Mouse (Mus musculus): Measurements from ENCODE around the gene Eif3g.

Eif3g gene

GRCm38 (mm10) chr9:20898511-20899073, at the start of gene Eif3g:
Gene Eif3g, minus strand, starts transcription at chr9:20898623.
- peak; percentile 75 to 89 for DNase-seq (ENCODE audit: low spot score in 2 of 2)

GRCm38 (mm10) chr9:20946066-20946880, 47.9 kb upstream of the Eif3g start:
- DNase-seq (ENCODE audit: low spot score in 2 of 2): no peak

- no peak for DNase-seq (ENCODE audit: low spot score in 2 of 2)
Measured at GRCm38 (mm10) chr9:20944697-20945370, 46.4 kb upstream of the Eif3g start.

- no peak for DNase-seq (ENCODE audit: low spot score in 2 of 2)
Measured at GRCm38 (mm10) chr9:20943911-20944310, 45.5 kb upstream of the Eif3g start.

DNA sequence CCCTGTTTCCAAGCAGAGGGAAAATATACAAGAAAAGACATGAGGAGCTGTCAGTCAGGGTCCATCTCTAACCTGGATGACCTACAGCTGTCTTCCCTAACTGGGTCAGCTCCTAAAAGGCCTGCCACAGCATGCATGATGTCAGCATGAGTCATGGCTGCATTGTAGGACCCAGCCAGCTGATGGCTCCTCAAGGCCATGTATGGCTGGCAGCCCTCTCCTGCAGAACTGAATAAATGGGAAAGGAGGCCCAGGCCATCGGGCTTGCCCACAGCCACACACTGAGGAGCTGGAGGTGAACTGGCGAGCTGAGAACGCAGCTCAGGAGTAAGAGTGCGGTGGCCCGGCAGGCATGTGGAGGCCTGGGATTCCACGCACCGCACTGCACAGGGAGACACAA, 45.0 kb upstream of the Eif3g start:
- DNase-seq (ENCODE audit: low spot score in 2 of 2): no peak

GRCm38 (mm10) chr9:20923258-20923657, 24.8 kb upstream of the Eif3g start:
- no peak for DNase-seq (ENCODE audit: low spot score in 2 of 2)

- peak; percentile 40 to 71 for DNase-seq (ENCODE audit: low spot score in 2 of 2)
Measured at GRCm38 (mm10) chr9:20916160-20916559, 17.7 kb upstream of the Eif3g start.

DNA sequence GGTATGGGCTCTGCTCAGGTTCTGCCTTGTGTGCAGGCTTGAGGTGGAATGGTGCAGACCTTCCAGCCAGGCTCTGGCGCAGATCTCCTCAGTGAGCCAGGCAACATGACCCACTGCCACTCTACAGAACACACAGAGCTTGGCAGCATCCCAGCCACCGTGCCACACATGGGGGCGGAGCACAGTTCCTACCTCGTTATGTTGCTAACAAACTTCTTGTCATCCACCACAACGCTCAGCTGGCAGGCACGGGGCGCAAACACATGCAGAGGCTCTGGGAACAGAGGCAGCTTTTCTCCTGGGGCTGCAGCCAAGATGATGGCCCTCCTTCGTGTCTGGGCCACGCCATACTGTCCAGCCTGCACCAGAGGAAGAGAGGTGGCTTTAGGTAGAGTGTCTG, 11.5 kb upstream of the Eif3g start:
- DNase-seq (ENCODE audit: low spot score in 2 of 2): no peak

DNA sequence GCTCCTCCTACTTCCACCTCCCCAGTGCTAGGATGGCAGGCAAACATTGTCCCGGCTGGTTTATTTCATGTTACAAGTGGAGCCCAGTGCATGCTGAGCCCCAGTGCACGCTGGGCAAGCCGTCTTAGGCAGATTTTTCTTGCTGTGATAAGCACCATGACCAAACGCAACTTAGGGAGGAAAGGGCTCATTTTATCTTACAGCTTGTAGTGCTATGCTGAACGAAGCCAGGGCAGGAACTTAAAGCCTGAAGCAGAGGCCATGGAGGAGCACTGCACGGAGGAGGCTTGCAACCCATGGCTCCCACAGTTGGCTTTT, 3.7 kb upstream of the Eif3g start:
- no peak for DNase-seq (ENCODE audit: low spot score in 2 of 2)

- peak; percentile 47 to 73 for DNase-seq (ENCODE audit: low spot score in 2 of 2)
Measured at GRCm38 (mm10) chr9:20901466-20902173, 3.2 kb upstream of the Eif3g start.

GRCm38 (mm10) chr9:20897736-20898510, 500 bp downstream of the Eif3g start:
- no peak for DNase-seq (ENCODE audit: low spot score in 2 of 2)

- DNase-seq (ENCODE audit: low spot score in 2 of 2): no peak
Measured at GRCm38 (mm10) chr9:20895382-20895781, 3.0 kb downstream of the Eif3g start.

DNA sequence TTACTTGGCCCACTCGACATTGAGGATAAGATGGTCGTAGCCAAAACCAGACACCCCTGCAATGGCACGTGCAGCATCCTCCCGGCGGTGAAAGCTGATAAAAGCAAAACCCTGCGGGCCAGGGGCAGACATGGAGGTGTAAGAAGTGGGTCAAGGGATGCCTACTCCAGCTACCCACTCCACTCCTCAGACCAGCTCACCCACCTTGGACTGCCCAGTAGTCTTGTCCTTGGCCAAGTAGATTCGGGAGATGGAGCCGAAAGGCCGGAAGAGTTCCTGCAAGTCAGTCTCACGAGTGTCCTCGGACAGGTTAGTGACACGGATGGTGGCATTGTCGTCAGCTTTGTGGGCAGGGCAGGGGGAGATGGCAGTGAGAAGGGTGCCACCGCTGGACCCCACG, 3.8 kb downstream of the Eif3g start:
- DNase-seq (ENCODE audit: low spot score in 2 of 2): no peak

- DNase-seq (ENCODE audit: low spot score in 2 of 2): no peak
Measured at GRCm38 (mm10) chr9:20893590-20894343, 4.7 kb downstream of the Eif3g start.

GRCm38 (mm10) chr9:20893069-20893468, 5.4 kb downstream of the Eif3g start:
- DNase-seq (ENCODE audit: low spot score in 2 of 2): no peak

GRCm38 (mm10) chr9:20892104-20892653, 6.2 kb downstream of the Eif3g start:
- DNase-seq (ENCODE audit: low spot score in 2 of 2): no peak

GRCm38 (mm10) chr9:20891339-20892103, 6.9 kb downstream of the Eif3g start:
- DNase-seq (ENCODE audit: low spot score in 2 of 2): no peak

GRCm38 (mm10) chr9:20890411-20890810, 8.0 kb downstream of the Eif3g start:
- no peak for DNase-seq (ENCODE audit: low spot score in 2 of 2)

GRCm38 (mm10) chr9:20889185-20890141, 9.0 kb downstream of the Eif3g start:
- no peak for DNase-seq (ENCODE audit: low spot score in 2 of 2)
